Mouse (Mus musculus) kidney, adult 18-20 months (tissue): ENCODE data around the gene Tomm5.
A peak's percentile ranks its signal among the peaks of the same experiment; 100 is the strongest.
"Not testable (repeated sequence)": the region's sequence is repeated elsewhere in the genome, so short reads cannot be mapped to it uniquely, and the experiment has no call there.

Experiments
- DNase-seq: peaks from one replicate; pipeline ENCODE4 v3.0.0; 2021

Tomm5 gene

DNA sequence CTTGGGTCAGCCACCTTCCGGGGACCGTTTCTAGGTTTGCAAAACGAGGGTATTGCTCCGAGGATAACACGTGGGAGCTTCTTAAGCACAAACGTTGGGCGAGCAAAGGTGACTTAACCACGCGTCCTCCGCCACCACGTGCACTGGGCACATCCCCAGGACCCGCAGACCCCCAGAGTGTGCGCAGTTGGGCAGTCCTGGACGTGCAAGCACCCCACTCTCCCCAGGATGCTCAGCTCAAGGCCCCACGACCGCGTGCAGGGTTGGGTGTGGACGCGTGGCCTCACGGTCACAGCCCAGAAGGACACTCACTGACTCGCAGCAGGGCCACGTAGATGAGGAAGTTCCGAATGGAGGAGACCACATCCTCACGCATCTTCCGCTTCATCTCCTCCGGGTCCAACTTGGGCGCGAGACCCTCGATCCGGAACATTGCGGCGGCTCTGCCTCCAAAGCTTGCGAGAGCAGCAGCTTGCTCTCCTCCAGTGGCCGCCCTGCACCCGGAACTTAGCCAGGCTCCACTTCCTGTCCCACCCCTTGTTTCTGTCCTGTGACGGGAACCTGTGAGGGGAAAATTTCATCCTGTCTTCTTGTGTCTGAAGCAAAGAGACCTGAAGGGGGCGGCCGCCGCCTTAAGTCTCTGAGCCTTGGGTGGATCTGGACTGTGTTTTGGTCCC is at the start of gene Tomm5:
Tomm5 (minus strand) TSS at position 514 of the 677 bp plus-strand sequence.
- peak; percentile 93 for DNase-seq

DNA sequence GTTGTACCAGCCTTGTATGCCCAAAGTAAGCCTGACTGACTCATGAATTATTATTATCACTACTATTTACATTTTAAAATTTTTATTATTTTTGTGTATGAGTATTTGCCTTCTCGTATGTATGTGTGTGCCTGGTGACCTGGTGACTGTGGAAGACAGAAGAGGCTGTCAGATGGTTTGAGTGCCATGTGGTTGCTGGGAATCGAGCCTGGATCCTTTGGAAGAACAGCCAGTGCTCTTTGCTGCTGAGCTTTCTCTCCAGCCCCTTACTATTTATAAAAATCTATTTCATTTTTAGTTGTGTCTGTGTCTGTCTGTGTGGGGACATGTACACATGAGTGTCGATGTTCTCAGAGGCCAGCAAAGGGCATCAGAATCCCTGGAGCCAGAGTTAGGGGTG is 48.5 kb upstream of the Tomm5 start:
- no peak for DNase-seq

DNA sequence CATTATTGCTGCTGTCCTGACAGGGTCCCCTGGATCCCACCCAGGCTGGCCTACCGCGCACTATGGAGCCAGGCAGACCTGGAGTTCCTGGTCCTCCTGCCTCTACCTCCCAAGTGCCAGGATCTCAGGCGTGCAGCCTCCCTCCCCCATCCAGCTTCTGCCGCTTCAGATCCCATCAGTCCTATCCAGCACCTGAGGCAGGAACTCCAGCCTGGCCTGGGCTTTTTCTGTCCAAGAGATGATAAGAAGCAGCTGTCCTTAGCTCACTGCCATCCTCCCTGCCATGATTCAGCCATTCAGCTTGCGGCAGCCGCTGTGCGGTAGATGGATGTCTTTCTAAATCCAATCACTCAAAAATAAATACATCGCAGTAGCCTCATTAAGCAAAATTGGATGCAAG is 35.1 kb upstream of the Tomm5 start:
- DNase-seq: no peak

- DNase-seq: no peak
Observed at GRCm38 (mm10) chr4:45142411-45142810, 34.5 kb upstream of the Tomm5 start.

GRCm38 (mm10) chr4:45141835-45142234 is 33.9 kb upstream of the Tomm5 start:
- no peak for DNase-seq

- peak; percentile 6 for DNase-seq
Observed at GRCm38 (mm10) chr4:45137636-45138035, 29.7 kb upstream of the Tomm5 start.

GRCm38 (mm10) chr4:45134471-45134870 is 26.6 kb upstream of the Tomm5 start:
- DNase-seq: peak; percentile 6

DNA sequence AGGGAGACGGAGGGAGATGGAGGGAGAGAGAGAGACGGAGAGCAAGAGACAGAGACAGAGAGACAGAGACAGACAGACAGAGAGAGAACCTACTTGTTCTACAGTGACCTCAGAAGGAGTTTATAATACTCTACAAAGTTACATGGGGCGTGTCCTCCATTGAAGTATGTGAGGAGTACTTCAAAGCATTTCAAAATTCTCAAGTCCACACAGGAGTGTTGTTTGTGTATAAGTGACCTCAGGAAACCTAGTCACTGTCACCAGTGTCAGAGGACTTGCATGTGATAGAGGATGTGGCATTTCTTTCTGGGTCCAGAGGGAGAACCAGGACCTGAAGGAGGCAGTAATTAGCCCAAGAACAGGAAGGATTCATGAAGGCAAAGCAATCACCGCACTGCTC is 23.1 kb upstream of the Tomm5 start:
- DNase-seq: no peak

DNA sequence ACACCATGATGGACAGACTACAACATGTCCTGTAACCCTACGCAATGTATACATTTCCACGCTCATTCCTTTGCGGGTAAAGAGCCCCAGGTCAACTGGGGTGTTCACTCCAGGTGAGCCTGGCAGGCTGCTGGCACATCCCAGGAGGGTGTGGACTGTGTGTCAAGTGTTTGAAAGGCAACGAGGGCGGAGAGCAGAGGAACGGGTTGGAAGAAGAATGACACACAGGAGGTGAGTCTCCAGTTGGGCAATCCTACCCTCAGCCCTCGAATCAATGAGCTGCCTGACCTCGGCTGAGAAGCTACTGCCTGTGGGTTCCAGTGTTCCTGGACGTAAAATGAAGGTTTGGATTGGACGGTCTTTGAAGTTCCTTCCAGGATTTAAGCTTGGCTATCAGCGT is 13.4 kb upstream of the Tomm5 start:
- no peak for DNase-seq

DNA sequence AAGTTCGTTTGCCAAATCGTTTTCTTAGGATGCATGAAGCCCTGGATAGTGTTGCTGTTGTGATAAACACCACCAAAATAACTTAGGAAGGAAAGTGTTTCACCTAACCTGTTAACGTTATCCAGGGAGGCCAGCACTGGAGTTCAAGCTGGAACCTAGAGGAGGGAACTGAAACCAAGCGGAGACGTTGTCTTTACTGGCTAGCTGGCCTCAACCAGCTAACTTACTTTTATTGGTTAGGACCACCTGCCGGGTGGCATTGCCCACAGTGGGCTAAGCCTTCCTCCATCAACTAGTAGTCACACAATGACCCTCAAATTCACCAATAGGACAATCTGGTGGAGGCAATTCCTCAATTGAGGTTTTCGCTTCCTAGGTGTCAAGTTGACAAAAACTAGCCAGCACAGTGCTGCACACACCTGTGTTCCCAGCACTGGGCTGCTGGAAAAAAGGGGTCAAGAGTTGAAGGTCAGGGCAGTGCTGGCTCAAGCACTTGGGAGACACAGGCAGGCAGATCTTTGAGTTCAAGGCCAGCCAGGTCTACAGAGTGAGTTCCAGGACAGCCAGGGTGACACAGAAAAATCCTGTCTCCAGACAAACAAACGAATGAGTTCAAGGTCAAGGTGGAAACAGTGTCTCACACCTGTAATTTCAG is 669 bp upstream of the Tomm5 start:
- DNase-seq: peak; percentile 5

GRCm38 (mm10) chr4:45107066-45107465 is 848 bp downstream of the Tomm5 start:
- DNase-seq: peak; percentile 27

DNA sequence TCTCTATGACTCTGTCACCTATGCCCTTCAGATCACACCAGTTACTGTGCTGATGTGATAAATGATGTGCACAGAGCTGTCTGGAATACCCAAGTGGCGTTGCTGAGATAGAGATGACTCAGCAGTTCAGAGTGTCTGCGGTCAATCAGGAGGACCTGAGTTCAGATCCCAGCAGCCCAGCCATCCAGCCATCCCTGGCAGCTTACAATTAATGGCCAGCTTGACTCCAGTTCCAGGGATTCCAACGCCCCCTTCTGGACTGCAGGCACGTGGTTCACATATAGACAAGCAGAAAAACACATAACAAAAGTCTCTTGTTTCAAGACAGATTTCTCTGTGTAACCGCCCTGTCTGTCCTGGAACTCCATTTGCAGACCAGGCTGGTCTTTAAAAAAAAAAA is 1.5 kb downstream of the Tomm5 start:
- DNase-seq: no peak

GRCm38 (mm10) chr4:45097198-45097872 is 10.6 kb downstream of the Tomm5 start:
- peak; percentile 77 for DNase-seq

GRCm38 (mm10) chr4:45084895-45085290 is 23.0 kb downstream of the Tomm5 start:
- DNase-seq: no peak

GRCm38 (mm10) chr4:45084021-45084894 is 23.7 kb downstream of the Tomm5 start, which contains the start of gene Fbxo10:
Gene Fbxo10 (minus strand): TSS chr4:45084604.
- peak; percentile 92 for DNase-seq

DNA sequence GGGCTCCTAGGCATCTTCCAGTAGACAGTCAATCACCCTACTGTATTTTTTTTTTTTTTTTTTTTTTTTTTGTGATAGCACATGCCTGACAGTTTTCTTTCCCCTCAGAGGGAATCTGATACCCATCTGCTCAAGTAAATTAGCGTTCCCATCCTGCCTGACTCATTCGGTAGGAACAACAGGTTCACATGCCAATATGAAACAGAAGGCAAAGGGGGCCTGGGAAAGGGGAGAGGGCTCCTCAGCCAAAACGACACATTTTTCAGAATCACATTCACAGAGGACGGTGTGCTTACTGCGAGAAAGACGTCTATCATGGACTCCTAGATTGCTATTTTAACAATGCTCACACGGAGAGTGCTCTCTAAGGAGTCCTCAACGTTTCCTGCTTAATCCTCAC is 24.4 kb downstream of the Tomm5 start:
- no peak for DNase-seq

- no peak for DNase-seq
Observed at GRCm38 (mm10) chr4:45082951-45083350, 25.0 kb downstream of the Tomm5 start.

GRCm38 (mm10) chr4:45081041-45081440 is 26.9 kb downstream of the Tomm5 start:
- DNase-seq: not testable (repeated sequence)

DNA sequence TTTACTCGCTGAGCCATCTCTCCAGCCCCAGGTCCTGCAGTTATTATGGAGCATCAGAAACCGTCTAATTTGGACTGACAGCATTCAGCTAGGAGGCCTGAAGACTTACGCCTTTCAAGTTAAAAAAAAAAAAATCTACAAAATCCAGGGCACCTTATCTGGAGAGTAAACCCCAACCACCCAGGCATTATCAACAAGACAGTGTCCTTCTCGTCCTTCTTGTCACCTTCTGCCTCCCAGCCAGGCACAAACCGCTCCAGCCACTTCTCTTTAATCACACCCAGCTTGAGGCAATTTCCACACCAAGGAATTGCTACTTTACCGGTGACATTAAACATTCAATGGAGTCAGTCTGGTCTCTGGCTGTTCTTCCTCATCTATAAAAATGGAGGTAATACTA is 34.4 kb downstream of the Tomm5 start:
- DNase-seq: no peak

DNA sequence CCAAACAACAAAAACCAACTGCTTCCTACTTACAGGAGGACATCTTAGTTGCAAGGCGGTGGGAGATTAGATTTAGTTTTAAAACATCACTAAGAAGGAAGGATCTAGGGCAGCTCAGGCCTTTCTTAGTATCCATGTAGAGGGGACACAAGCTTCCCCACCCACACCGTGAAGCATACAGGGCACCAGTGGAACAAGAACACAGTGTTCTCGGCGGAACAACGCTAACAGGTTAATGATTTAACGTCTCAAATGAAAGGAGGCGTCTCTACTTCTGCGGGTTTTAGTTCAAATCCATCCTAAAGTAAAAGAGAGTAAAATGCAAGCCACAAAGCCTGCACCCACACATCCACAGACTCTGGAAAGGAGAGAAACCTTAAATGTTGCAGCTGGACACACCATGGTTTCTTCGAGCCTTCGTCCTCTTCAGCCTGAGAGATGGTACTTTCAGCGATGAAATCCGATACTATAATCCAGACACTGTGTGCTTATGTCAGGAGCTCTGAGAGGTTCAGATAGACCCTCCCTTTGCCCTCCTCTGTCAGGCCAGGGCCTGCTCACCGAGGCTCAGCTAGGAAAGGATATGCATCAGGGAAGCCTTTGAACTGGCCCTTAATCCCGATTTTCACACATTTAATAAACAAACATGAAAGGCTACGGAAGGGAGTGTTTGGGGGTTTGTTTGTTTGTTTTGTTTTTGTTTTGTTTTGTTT is 35.5 kb downstream of the Tomm5 start:
- DNase-seq: peak; percentile 22

- no peak for DNase-seq
Observed at GRCm38 (mm10) chr4:45067742-45068141, 40.2 kb downstream of the Tomm5 start.

DNA sequence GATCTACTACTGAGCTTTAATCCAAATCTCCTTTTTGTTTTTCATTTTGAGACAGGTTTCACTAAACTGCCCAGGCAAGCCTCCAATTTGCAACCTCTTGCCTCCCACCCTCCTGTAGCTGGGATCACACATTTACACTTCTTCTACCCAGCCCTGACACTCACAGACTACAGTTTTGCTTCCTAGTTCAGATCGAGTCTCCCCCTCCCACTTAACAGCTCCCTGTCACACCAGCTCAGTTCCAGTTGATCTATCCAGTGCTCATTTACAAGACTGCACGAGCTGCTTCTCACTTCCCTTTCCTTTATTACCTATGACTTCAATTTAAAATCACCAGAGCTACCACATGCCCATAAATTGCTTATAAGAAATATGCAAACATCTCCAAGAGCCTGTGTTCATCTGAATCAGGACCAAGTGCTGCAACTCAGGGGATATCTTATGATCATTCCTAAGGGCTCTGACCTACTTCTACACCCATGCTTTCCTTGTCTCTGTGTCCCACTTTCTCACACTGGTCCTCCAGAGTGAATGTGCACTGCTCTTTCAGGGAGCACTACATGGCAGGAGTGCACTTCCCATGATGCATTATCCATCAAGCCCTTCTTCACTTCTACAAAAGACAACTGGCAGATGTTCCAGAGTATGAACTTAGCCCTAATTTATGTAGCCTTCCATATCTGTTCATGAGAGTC is 41.7 kb downstream of the Tomm5 start:
- DNase-seq: no peak
